Mouse (Mus musculus): ENCODE measurements around the gene Sult1a1. TPM values are rescaled to one million over a fixed set of nuclear protein-coding genes. Genes with fewer than 3 reads are reported as not detected.

The Sult1a1 gene
- total RNA-seq, 2 experiments from 2014 or later: 31.1 to 44.0 TPM

GRCm38 (mm10) chr7:126624774-126625173 lies 51.5 kb downstream of the Sult1a1 start:
- peak; percentile 28 to 48 for DNase-seq

GRCm38 (mm10) chr7:126623381-126623780 lies 52.9 kb downstream of the Sult1a1 start:
- no peak for DNase-seq

Other genes with a start within 250 kb of the Sult1a1 start
- gene Rabep2, start 247.7 kb downstream of the Sult1a1 start, total RNA-seq (2021): 1 to 10 TPM; 5.5 to 7.5 TPM
- gene Atp2a1, start 213.3 kb downstream of the Sult1a1 start, total RNA-seq (2021): under 1 TPM; 0.87 TPM
- 10 to 100 TPM; 40.9 to 45.1 TPM for gene Sh2b1, start 201.0 kb downstream of the Sult1a1 start, total RNA-seq (2021)
- gene Tufm, start 189.1 kb downstream of the Sult1a1 start, total RNA-seq (2021): 100 to 1,000 TPM; 286 to 355 TPM
- 10 to 100 TPM; 33.0 to 37.1 TPM for gene Atxn2l, start 173.0 kb downstream of the Sult1a1 start, total RNA-seq (2021)
- gene Eif3c, start 110.0 kb downstream of the Sult1a1 start, total RNA-seq (2021): 100 to 1,000 TPM; 142 to 148 TPM
- under 1 TPM; 0.23 to 0.79 TPM for gene Apobr, start 91.5 kb downstream of the Sult1a1 start, total RNA-seq (2021)
- 10 to 100 TPM in 1 of 2 experiments, 1 to 10 TPM in 1; 9.0 to 17.9 TPM for gene Cln3, start 90.6 kb downstream of the Sult1a1 start, total RNA-seq (2021)
- not detected for gene Il27, start 81.5 kb downstream of the Sult1a1 start, total RNA-seq (2021)
- gene Nupr1, start 45.6 kb downstream of the Sult1a1 start, total RNA-seq (2021): 1 to 10 TPM; 6.1 to 8.0 TPM
- gene Sgf29, start 27.1 kb downstream of the Sult1a1 start, total RNA-seq (2021): 10 to 100 TPM; 24.8 to 26.5 TPM
- 10 to 100 TPM; 60.1 to 60.4 TPM for gene Bola2, start 19.0 kb upstream of the Sult1a1 start, total RNA-seq (2021)
- gene Slx1b, start 19.4 kb upstream of the Sult1a1 start, total RNA-seq (2021): 1 to 10 TPM; 3.7 to 4.1 TPM
- 10 to 100 TPM in 1 of 2 experiments, 1 to 10 TPM in 1; 9.3 to 28.6 TPM for gene Coro1a, start 31.4 kb upstream of the Sult1a1 start, total RNA-seq (2021)
- 10 to 100 TPM; 37.2 to 46.7 TPM for gene Mapk3, start 83.2 kb upstream of the Sult1a1 start, total RNA-seq (2021)
- gene Gdpd3, start 89.9 kb upstream of the Sult1a1 start, total RNA-seq (2021): 1 to 10 TPM in 1 of 2 experiments, under 1 TPM in 1; 0.27 to 1.6 TPM
- 10 to 100 TPM; 43.4 to 73.3 TPM for gene Ypel3, start 100.5 kb upstream of the Sult1a1 start, total RNA-seq (2021)
- gene Tbx6, start 105.1 kb upstream of the Sult1a1 start, total RNA-seq (2021): under 1 TPM; 0.27 to 0.64 TPM
- 10 to 100 TPM; 35.6 to 39.0 TPM for gene Ppp4c, start 116.1 kb upstream of the Sult1a1 start, total RNA-seq (2021)
- 1 to 10 TPM; 8.4 to 8.6 TPM for gene Fam57b, start 121.2 kb upstream of the Sult1a1 start, total RNA-seq (2021)
- not detected for gene 4930451I11Rik, start 155.2 kb upstream of the Sult1a1 start, total RNA-seq (2021)
- not detected for gene Doc2a, start 171.0 kb upstream of the Sult1a1 start, total RNA-seq (2021)
- gene Hirip3, start 185.5 kb upstream of the Sult1a1 start, total RNA-seq (2021): 1 to 10 TPM; 5.0 to 6.4 TPM
- gene Ino80e, start 185.9 kb upstream of the Sult1a1 start, total RNA-seq (2021): 10 to 100 TPM; 17.2 to 19.1 TPM
- gene Taok2, start 208.3 kb upstream of the Sult1a1 start, total RNA-seq (2021): 10 to 100 TPM; 35.6 to 38.4 TPM
- gene Tmem219, start 246.5 kb upstream of the Sult1a1 start, total RNA-seq (2021): 10 to 100 TPM; 10.4 to 10.6 TPM